ENCODE assay signal across 10 mouse cellular contexts in genomic region chr11:86581943-86582542, GRCm38 (mm10). TPM values are rescaled to one million over a fixed set of nuclear protein-coding genes. Genes with fewer than 3 reads are reported as not detected.
A peak's percentile ranks its signal among the peaks of the same experiment; 100 is the strongest.
DNase-seq lines count a peak whose midpoint lies in the region; ATAC-seq and TF ChIP-seq lines count a peak whose summit lies in the region.
"Had no signal": no experiment of that assay in that cellular context is flagged by ENCODE, and none has a peak within 500 bp of the region (broad histone marks: within the 10 kb centered on the region; RNA-seq: fewer than 3 reads in every experiment).

No protein-coding gene starts in this region.

- TF ChIP-seq CTCF in bone marrow, adult 2 months (IDR thresholded peaks at IDR 0.05; ENCODE audit: control insufficient read depth, insufficient read depth, low read length): no peak

- peak overlapping the region; percentile 71; the same call in 1 of the 2 replicates for H3K9ac ChIP-seq in liver, embryonic 15.5 days
- H3K9ac ChIP-seq: neural tube, embryonic 12.5 days had no signal

- DNase-seq in kidney, adult 18-20 months: peak; percentile 24
- no peak for DNase-seq in kidney, adult 8-10 months
- peak; percentile 84 for DNase-seq in A20 (ENCODE audit: low read depth, low spot score)
- DNase-seq in embryo, embryonic 10.5 days (ENCODE audit: low spot score): no peak
- no peak for DNase-seq in ovary, postnatal 14 days (ENCODE audit: low spot score)
- no peak for DNase-seq in layer of hippocampus, postnatal 14 days (ENCODE audit: low spot score in 2 of 2)

- no peak for TF ChIP-seq POLR2A in bone marrow, adult 2 months (IDR thresholded peaks at IDR 0.05; ENCODE audit: borderline replicate concordance, control insufficient read depth, low read depth, low read length)

- peaks cover 9% of the 10 kb centered on the region; the same call in 1 of the 2 replicates for H3K36me3 ChIP-seq in liver, embryonic 15.5 days (replicated peaks)
- H3K36me3 ChIP-seq: neural tube, embryonic 12.5 days had no signal

- H3K9me3 ChIP-seq in liver, embryonic 15.5 days (replicated peaks): no peaks in the 10 kb centered on the region
- H3K9me3 ChIP-seq: limb, embryonic 10.5 days; neural tube, embryonic 12.5 days had no signal

- no peak for ATAC-seq in liver, embryonic 15.5 days (ENCODE audit: insufficient read depth)

- peak overlapping the region; percentile 83; the same call in 1 of the 2 replicates for H3K27ac ChIP-seq in bone marrow, adult 2 months (ENCODE audit: control insufficient read depth, insufficient read depth, low read depth, low read length, poor library complexity)
- peak overlapping the region; percentile 87 for H3K27ac ChIP-seq in liver, embryonic 15.5 days (replicated peaks)
- H3K27ac ChIP-seq: neural tube, embryonic 12.5 days had no signal

- peaks cover 12% of the 10 kb centered on the region for H3K4me1 ChIP-seq in bone marrow, adult 2 months (ENCODE audit: control insufficient read depth, insufficient read depth, low read length)
- peaks cover 84% of the 10 kb centered on the region for H3K4me1 ChIP-seq in liver, embryonic 15.5 days (replicated peaks)

- peak overlapping the region; percentile 78 for H3K4me2 ChIP-seq in liver, embryonic 15.5 days
- H3K4me2 ChIP-seq: neural tube, embryonic 12.5 days had no signal

- H3K4me3 ChIP-seq in bone marrow, adult 2 months (replicated peaks; ENCODE audit: control insufficient read depth, low read depth, low read length): no peak overlapping the region
- H3K4me3 ChIP-seq in liver, embryonic 15.5 days (replicated peaks): peak overlapping the region; percentile 58
- H3K4me3 ChIP-seq: limb, embryonic 10.5 days; neural tube, embryonic 12.5 days had no signal

- 39% methylated on average over 12 of the region's 12 CpGs for WGBS in bone marrow, adult 2 months
- WGBS in liver, embryonic 15.5 days (ENCODE audit: insufficient replicate concordance): 57% methylated on average over 12 of the region's 12 CpGs

- no peaks in the 10 kb centered on the region for H3K27me3 ChIP-seq in liver, embryonic 15.5 days
- H3K27me3 ChIP-seq: neural tube, embryonic 12.5 days had no signal

RNA-seq across cellular contexts. Expression of gene Tubd1, which starts 37.3 kb away (rescaled TPM):
- polyA plus RNA-seq in bone marrow, adult 2 months (2011; ENCODE audit: insufficient read depth, insufficient read length, low replicate concordance, missing spikeins): 5.3 and 13.6 TPM in 2 replicates
- 9.8 and 9.9 TPM in 2 replicates for polyA plus RNA-seq in liver, embryonic 15.5 days (2015; fragmentation: Nextera tagmentation; extraction: Ambion mirVana)
- total RNA-seq in layer of hippocampus, postnatal 14 days (2021): 1 to 10 TPM; 7.0 to 9.2 TPM

RNA-seq across cellular contexts. Expression of gene Rps6kb1, which starts 37.4 kb away (rescaled TPM):
- polyA plus RNA-seq in bone marrow, adult 2 months (2011; ENCODE audit: insufficient read depth, insufficient read length, low replicate concordance, missing spikeins): 12.1 and 31.4 TPM in 2 replicates
- polyA plus RNA-seq in liver, embryonic 15.5 days (2015; fragmentation: Nextera tagmentation; extraction: Ambion mirVana): 18.9 and 23.5 TPM in 2 replicates
- 10 to 100 TPM; 45.2 to 46.3 TPM for total RNA-seq in layer of hippocampus, postnatal 14 days (2021)

Comparison
In these comparisons a context has a peak if more than half of its experiments do, and no peak if none do; other contexts are left out.
1. DNase-seq: peak in kidney, adult 18-20 months (single experiment) and A20 (single experiment); none in kidney, adult 8-10 months (0 of 2), embryo, embryonic 10.5 days (single experiment), ovary, postnatal 14 days (single experiment) and layer of hippocampus, postnatal 14 days (0 of 2).